Mouse (Mus musculus) right cerebral cortex, postnatal 10 days (tissue): Measurements from ENCODE around the gene Rgcc.

ENCODE experiments used
- DNase-seq, 2 experiments: peaks; one replicate each; pipeline ENCODE4 v3.0.0; 2021; ENCODE audit warnings: low spot score in 2 of 2

Gene Rgcc

GRCm38 (mm10) chr14:79300641-79301350 lies 649 bp downstream of the Rgcc start:
- DNase-seq: peak; percentile 70 to 72

DNA sequence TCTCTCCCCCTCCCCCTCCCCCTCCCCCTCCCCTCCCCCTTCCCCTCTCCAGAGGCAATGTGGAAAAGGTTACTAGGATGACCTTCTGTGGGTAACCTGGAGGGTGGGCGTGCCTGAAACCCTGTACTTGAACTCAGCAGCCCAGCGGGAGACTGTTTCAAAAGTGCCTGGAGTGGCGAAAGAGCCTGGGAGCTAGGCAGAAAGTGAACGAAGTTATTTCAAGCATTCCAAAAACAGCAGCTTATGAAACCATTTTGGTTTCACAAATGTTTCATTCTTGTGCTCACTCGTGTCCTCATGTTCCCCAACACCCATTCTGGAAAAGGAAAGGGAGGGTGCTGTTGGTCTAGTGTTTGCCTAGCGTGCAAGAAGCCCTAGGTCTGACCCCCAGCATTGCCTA lies 1.6 kb downstream of the Rgcc start:
- peak in 1 of 2 experiments; percentile 58 for DNase-seq

GRCm38 (mm10) chr14:79299230-79299629 lies 2.2 kb downstream of the Rgcc start:
- DNase-seq: no peak

DNA sequence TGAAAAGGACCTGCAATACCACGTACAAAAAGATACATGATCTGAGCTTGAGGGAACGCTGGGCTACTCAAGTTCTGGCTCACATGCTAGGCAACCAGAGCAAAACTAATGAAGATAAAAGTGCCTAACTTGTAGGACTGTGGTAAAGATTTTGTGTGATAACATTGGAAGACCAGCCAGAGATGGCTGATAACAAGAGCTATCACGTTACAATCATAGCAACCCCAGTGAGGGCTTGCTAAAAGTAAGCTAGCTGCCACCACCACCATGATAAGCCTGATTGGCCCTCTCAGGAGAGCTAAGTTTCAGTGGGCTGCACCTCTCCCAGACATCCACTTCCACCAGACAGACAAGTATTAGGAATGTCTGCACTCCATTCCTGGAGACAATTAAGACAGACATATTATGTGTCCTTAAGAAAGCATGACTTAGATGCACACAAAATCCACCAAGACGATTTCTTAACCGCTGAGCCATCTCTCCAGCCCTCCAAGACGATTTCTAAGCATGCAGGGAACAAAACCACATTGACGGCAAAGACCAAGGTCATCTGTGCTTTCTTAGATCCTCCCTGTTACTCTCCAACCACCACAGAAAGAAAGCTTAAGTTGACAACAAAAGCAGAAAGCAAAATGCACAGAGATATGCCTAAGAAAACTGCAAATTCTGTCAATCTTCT lies 3.0 kb downstream of the Rgcc start:
- no peak for DNase-seq

DNA sequence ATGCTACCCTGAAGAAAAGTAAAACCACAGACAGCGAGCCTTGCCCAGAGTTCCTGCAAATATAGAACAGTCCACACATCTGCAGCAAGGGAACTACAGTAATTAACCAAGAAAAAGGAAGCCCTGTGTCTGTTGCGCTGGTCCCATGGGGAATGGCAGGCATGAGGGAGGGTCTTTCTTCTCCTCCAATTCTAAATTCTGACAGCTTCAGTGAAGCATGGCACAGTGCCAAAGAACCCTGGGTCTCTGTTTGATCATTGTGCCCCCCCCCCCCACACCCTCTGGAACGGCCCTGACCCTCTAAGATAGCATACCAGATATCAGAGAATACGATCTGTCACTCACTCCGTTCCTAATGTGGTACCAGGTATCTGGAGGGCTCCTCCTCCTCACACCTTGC lies 4.6 kb downstream of the Rgcc start:
- peak in 1 of 2 experiments; percentile 47 for DNase-seq

DNA sequence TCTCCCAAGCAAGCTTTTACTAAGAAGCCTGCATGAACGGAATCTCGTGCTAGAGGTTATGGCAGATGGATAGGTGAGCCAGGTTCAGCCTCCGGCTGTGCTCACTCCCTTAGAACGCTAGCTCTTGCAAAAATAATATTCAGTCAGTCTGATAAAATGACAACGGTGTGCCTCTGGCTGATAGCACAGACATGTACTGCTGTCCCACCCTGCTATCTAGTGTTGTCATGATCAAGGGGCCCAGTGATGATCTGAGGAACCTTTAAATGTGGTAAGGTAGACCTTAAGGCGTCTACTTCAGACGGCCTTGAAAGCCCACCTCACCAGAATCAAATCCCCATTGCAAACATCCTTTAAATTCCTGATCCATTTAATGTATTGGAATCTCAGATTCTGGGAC lies 5.2 kb downstream of the Rgcc start:
- DNase-seq: no peak

GRCm38 (mm10) chr14:79295579-79295978 lies 5.9 kb downstream of the Rgcc start:
- no peak for DNase-seq

- DNase-seq: no peak
Measured at GRCm38 (mm10) chr14:79294950-79295349, 6.5 kb downstream of the Rgcc start.

DNA sequence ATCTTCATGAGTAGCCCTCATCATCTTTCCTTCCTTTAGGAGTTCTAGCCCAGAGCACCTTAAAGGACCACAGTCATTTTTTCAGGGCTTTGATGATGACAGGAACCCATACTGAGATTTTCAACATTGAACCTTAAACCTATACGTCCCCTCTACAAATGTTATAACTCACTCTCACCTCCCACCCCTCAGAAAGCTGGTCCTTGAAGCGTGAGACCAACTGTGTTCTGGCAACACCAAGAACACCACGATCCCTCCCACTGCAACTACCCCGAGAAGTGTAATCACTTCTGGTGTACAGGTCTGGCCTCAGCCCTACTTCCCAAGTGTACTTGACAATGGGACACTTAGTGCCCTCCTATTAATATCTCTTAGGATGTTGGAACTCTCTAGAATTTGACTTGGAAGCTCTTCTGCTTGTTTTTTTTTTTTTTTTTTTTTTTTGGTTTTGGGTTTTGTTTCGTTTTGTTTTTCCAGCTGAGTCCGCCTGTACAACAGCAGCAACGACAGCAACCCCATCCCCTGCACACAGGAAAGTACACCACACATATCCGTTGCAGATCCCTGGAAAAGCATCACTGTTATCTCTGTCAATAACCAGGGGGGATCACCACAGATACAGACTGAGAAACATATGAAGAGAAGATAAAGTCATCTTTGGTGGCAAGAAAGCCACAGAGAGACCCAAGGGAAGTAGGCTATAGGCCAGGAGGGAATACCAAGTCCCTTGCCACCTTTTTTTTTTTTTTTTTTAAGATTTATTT lies 7.2 kb downstream of the Rgcc start:
- no peak for DNase-seq

GRCm38 (mm10) chr14:79293119-79293780 lies 8.2 kb downstream of the Rgcc start:
- no peak for DNase-seq

DNA sequence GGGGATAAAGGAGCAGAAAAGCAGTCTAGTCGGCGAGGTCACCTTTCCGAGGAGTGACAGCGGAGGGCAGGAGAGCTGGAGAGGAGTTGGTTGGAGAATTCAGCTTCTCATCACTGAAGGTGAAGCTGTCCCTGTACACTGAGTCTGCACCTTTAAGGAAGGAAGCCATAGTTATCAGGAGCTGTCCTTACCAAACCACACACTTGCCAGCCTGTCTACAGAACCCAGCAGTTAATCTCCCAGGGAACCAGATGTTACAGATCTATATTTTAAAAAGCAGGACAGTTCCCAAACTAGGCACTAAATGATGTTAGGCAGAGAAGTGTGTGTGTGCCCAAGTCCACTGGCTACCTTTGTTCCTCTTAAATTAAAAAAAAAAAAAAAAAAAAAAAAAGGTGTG lies 9.8 kb downstream of the Rgcc start:
- DNase-seq: no peak

DNA sequence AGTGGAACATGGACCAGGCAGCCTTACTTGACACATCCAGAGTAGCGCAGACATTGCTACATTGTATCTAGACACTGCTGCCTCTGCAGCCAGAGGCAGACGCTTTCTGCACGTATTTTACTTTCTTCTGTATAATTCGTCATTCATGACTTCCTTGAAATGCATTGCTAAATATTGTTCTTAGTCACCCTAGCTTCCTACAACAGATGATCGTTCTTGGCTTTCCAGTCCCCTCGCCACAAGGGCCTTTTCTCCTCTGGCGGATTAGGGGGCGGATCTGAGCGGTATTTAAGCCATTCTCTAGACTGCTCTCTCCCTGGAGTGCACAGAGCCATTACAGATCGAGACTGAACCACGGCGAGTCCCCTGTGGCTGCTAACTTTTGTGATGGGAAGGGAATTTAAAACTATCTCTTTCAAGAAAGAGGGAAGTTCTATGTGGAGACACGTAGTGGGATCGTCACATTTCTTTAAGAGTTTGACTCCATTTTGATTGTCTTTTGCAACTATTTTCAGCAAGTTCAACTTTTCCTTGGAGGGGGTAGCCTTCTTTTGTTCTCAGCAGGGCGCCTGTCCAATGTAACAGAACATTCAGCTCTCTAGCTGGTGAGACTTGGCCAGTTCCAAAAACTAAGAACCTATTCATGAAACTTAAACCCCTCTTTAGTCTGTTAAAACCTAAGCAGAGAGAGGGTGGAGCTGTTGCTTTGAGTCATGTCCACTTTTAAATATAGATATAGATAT lies 10.6 kb downstream of the Rgcc start:
- no peak for DNase-seq

DNA sequence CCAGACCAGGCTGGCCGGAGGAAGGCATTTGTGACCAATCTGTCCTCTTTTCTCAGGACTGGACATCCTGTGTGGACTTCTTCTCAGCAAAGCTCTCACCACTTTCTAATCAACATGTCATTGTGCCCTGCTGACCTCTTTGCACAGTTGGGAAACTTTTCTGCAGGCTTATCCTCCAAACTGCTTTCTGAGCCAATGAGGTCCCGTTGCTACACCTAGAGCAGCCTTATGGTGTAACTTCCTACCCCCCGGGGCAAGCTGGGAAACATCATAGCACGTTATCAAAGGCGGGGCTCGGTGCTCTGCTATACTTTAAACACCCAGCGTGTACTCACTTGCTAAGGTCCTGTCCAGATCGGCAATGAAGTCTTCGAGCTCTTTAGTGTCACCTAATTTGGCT lies 11.5 kb downstream of the Rgcc start:
- DNase-seq: no peak

- no peak for DNase-seq
Measured at GRCm38 (mm10) chr14:79288280-79288679, 13.2 kb downstream of the Rgcc start.

DNA sequence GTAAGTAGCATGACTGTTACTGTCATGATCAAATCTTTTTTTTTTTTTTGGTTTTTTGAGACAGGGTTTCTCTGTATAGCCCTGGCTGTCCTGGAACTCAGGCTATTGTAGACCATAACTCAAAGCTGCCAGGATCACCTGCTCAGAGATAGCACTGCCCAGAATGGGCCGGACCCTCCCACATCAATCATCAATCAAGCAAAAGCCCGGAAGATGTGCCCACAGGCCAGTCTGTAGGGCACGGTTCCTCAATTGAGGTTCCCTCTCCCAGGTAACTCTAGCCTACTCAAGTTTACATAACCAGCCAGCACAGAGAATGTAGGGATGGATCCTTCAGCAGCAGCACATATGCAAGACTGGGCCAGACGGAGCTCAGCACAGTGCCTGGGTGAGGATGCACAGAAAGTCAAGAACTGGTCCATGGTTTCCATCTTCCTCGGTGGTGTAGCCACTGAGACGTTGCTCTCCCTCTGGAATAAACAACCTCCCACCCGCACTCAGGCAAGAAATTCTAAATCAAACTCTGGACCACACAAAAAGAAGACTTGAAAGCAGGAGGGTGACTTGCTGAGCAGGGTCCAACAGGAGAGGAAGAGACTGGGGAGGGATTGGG lies 14.1 kb downstream of the Rgcc start:
- no peak for DNase-seq

GRCm38 (mm10) chr14:79285549-79285948 lies 15.9 kb downstream of the Rgcc start:
- no peak for DNase-seq

GRCm38 (mm10) chr14:79284616-79285015 lies 16.8 kb downstream of the Rgcc start:
- no peak for DNase-seq

DNA sequence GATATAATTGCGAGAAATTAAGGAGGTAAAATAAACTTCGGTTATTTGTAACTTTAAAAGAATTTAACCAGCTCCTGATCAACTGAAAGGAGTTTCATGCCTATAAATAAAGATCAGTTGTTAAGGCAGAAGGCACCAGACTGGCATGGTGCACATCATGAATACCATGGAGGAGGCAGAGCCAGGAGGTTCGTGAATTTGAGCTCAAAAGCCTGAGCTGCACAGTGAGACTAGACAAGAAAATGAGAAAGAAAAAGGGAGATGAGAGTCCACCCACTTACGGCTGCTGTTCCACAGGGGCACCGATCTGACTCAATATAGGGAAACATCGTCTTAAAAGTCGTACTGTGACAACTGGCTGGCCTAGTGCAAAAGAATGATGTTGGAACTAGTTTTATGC lies 17.5 kb downstream of the Rgcc start:
- no peak for DNase-seq

DNA sequence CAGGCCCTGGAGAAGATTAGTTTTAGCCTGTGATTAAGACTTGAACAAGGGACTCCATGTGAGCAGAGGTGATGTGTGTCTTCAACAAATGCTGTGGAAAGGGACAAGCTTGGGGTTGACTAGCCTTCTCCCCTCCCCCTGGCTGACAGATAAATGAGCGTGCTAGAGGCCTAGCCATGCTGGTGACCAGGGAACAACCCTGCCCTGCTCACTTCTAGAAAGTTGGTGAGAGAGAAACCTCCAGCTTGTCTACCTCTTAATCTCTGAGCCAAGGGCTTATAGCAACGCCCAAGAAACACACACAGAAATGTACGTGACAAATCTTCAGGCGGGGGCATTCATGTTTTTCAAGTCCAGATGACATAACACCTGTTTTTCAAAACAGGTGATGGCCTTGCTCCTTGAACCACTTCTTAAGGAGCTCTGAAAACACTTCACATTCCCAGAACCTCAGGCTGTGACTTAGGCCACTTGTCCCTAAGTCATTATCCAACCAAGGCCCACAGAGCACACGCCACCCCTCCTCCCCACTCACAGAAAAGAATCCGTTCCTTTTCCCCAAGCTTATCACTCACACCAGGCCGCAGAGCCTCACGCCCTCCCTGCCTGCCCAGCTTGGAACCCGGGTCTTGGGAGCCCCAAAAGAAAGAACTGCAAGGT lies 19.4 kb downstream of the Rgcc start:
- DNase-seq: no peak

GRCm38 (mm10) chr14:79280456-79280855 lies 21.0 kb downstream of the Rgcc start:
- no peak for DNase-seq

- DNase-seq: no peak
Measured at GRCm38 (mm10) chr14:79279494-79279893, 22.0 kb downstream of the Rgcc start.
